Mouse (Mus musculus): ENCODE results near the gene Zfp638.
A peak's percentile ranks its signal among the peaks of the same experiment; 100 is the strongest.
"Not testable (repeated sequence)": the region's sequence is repeated elsewhere in the genome, so short reads cannot be mapped to it uniquely, and the experiment has no call there.

The Zfp638 gene

GRCm38 (mm10) chr6:84009915-84010302 lies 143.0 kb downstream of the Zfp638 start:
- no peak for DNase-seq (ENCODE audit: low spot score)

GRCm38 (mm10) chr6:84010303-84011225 lies 143.7 kb downstream of the Zfp638 start:
- peak; percentile 28 for DNase-seq (ENCODE audit: low spot score)

- peak; percentile 34 for DNase-seq (ENCODE audit: low spot score)
Observed at GRCm38 (mm10) chr6:84014961-84015683, 148.2 kb downstream of the Zfp638 start.

GRCm38 (mm10) chr6:84016851-84017250 lies 149.9 kb downstream of the Zfp638 start:
- DNase-seq (ENCODE audit: low spot score): no peak

GRCm38 (mm10) chr6:84017392-84017791 lies 150.5 kb downstream of the Zfp638 start:
- DNase-seq (ENCODE audit: low spot score): no peak

- DNase-seq (ENCODE audit: low spot score): peak; percentile 67
Observed at GRCm38 (mm10) chr6:84018906-84019550, 152.1 kb downstream of the Zfp638 start.

GRCm38 (mm10) chr6:84020002-84020401 lies 153.1 kb downstream of the Zfp638 start:
- DNase-seq (ENCODE audit: low spot score): no peak

- no peak for DNase-seq (ENCODE audit: low spot score)
Observed at GRCm38 (mm10) chr6:84021990-84022389, 155.1 kb downstream of the Zfp638 start.

GRCm38 (mm10) chr6:84025636-84026035 lies 158.7 kb downstream of the Zfp638 start:
- no peak for DNase-seq (ENCODE audit: low spot score)

- DNase-seq (ENCODE audit: low spot score): no peak
Observed at GRCm38 (mm10) chr6:84028791-84029190, 161.9 kb downstream of the Zfp638 start.

GRCm38 (mm10) chr6:84029775-84030174 lies 162.9 kb downstream of the Zfp638 start:
- DNase-seq (ENCODE audit: low spot score): no peak

- not testable (repeated sequence) for DNase-seq (ENCODE audit: low spot score)
Observed at GRCm38 (mm10) chr6:84032516-84032915, 165.6 kb downstream of the Zfp638 start.

All from ovary, postnatal 36 days (tissue).